Mouse (Mus musculus): ENCODE results near the gene Polr2l. TPM values are rescaled to one million over a fixed set of nuclear protein-coding genes. Genes with fewer than 3 reads are reported as not detected.

The Polr2l gene
- polyA plus RNA-seq, 1 experiment: not detected

DNA sequence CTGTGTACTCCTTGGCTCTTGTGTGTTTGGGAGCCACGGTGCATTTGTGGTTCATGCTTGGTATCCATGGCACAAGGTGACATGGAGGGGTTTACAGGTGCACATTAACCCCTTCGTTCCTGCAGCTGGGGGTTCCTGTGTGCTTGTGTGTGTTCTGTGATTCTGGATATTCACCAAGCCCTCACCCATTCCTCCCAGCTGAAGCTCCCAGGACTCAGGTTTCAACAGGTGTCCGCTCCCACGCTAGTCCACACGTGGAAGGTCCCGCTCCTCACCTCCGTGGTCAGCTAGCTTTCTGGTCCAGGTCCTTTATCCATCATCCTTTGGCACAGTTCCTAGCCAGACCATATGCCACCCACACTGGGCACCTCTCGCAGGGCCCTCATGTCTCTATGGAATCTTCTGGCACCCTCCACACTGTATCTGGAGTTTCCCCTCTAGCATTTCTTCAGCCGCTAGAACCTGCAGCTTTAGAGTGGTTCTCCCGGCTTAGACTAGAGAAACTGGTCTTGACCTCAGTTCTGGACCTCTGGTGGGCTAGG, 8.3 kb downstream of the Polr2l start:
- H3K27ac ChIP-seq (ENCODE audit: insufficient read depth, low read depth, low read length): no peak overlapping the region

DNA sequence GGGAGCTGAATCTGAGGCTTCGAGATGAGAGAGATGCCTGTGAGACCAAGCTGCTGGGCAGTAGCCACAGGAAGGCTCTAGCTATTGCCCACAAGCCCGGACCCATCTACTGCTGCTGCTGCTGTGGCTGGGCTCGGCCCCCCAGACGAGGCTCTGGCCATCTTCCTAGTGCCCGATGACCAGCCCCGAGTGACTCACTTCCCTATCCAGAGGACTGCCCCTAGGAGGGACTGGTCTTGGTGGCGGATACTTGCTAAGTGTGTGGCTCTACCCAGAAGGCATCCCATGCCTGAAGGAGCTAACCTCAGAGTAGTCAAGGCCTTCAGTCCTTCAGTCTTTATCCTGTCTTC, 8.9 kb downstream of the Polr2l start:
- WGBS: 80% methylated on average over 7 of the region's 7 CpGs
- Histone ChIP-seq H3K27ac (ENCODE audit: insufficient read depth, low read depth, low read length) (no peak overlapping the region), H3K4me3 (ENCODE audit: insufficient read depth, low read depth, low read length) (no peak overlapping the region), H3K4me1 (ENCODE audit: control insufficient read depth, insufficient read depth, low read length) (peaks cover 39% of the 10 kb centered on the region)
- no peak for TF ChIP-seq CTCF (IDR thresholded peaks at IDR 0.05; ENCODE audit: insufficient read depth, low read depth, low read length)
- no peak for TF ChIP-seq POLR2A (IDR thresholded peaks at IDR 0.05; ENCODE audit: insufficient read depth, low read depth, low read length)

More for the DNA sequence above, 8.3 kb downstream of the Polr2l start:
- 69% methylated on average over 10 of the region's 10 CpGs for WGBS
- Histone ChIP-seq H3K4me3 (ENCODE audit: insufficient read depth, low read depth, low read length) (peak overlapping the region; percentile 64; the same call in 1 of the 2 replicates), H3K4me1 (ENCODE audit: control insufficient read depth, insufficient read depth, low read length) (peaks cover 36% of the 10 kb centered on the region)
- TF ChIP-seq CTCF (IDR thresholded peaks at IDR 0.05; ENCODE audit: insufficient read depth, low read depth, low read length) (no peak), POLR2A (IDR thresholded peaks at IDR 0.05; ENCODE audit: insufficient read depth, low read depth, low read length) (no peak)

- Histone ChIP-seq H3K4me3 (ENCODE audit: insufficient read depth, low read depth, low read length) (no peak overlapping the region), H3K4me1 (ENCODE audit: control insufficient read depth, insufficient read depth, low read length) (peaks cover 39% of the 10 kb centered on the region), H3K27ac (ENCODE audit: insufficient read depth, low read depth, low read length) (no peak overlapping the region)
- TF ChIP-seq CTCF (IDR thresholded peaks at IDR 0.05; ENCODE audit: insufficient read depth, low read depth, low read length): no peak
- WGBS: 53% methylated on average over 10 of the region's 10 CpGs
Observed at GRCm38 (mm10) chr7:141465388-141466044, 9.4 kb downstream of the Polr2l start.

- Histone ChIP-seq H3K27ac (ENCODE audit: insufficient read depth, low read depth, low read length) (no peak overlapping the region), H3K4me1 (ENCODE audit: control insufficient read depth, insufficient read depth, low read length) (peaks cover 34% of the 10 kb centered on the region), H3K4me3 (ENCODE audit: insufficient read depth, low read depth, low read length) (no peak overlapping the region)
- TF ChIP-seq CTCF (IDR thresholded peaks at IDR 0.05; ENCODE audit: insufficient read depth, low read depth, low read length): no peak
- TF ChIP-seq POLR2A (IDR thresholded peaks at IDR 0.05; ENCODE audit: insufficient read depth, low read depth, low read length): no peak
- WGBS: 24% methylated on average over 38 of the region's 38 CpGs
Observed at GRCm38 (mm10) chr7:141464603-141465201, 10.2 kb downstream of the Polr2l start.

DNA sequence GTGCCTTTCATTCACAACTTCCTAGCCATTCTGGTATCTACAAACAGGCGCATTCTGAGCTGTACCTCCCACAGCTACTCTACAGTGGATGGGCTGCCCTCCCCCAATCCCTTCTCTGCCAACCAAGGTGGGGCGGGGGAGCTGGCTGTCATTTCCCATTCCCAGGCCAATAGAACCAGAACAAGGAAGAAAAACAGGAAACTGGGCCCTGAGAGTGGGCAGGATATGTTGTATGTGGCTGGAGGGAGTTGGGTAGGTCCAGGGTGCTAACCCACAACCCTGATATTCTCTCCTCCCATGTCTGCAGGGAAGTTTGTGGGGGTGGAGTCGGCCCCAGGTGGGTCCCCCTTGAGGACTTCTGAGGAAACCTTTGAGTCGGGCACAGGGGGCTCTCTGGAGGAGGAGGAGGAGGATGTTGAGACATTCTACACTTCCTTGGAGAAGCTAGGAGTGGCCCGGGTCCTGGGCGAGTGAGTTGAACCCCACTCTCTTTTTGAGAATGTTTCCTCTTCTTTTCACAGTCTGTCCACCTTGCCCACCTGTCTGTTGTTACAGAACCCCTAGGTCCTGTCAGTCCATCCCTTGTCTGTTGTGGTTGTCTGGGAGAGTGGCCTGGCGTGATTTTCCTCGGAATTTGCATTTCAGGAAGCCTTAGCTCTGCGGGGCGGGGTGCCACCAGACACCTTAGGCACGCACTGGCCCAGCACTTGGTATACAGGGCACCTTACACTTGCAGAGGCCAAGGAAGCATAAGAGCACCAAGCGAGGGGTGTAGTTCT, 10.9 kb downstream of the Polr2l start:
- WGBS: 56% methylated on average over 12 of the region's 12 CpGs
- TF ChIP-seq CTCF (IDR thresholded peaks at IDR 0.05; ENCODE audit: insufficient read depth, low read depth, low read length) (no peak), POLR2A (IDR thresholded peaks at IDR 0.05; ENCODE audit: insufficient read depth, low read depth, low read length) (no peak)
- H3K4me1 ChIP-seq (ENCODE audit: control insufficient read depth, insufficient read depth, low read length): peaks cover 27% of the 10 kb centered on the region
- no peak overlapping the region for H3K4me3 ChIP-seq (ENCODE audit: insufficient read depth, low read depth, low read length)
- H3K27ac ChIP-seq (ENCODE audit: insufficient read depth, low read depth, low read length): no peak overlapping the region

- TF ChIP-seq POLR2A (IDR thresholded peaks at IDR 0.05; ENCODE audit: insufficient read depth, low read depth, low read length): no peak
- no peak for TF ChIP-seq CTCF (IDR thresholded peaks at IDR 0.05; ENCODE audit: insufficient read depth, low read depth, low read length)
- no peak overlapping the region for H3K27ac ChIP-seq (ENCODE audit: insufficient read depth, low read depth, low read length)
- WGBS: 30% methylated on average over 5 of the region's 5 CpGs
- H3K4me3 ChIP-seq (ENCODE audit: insufficient read depth, low read depth, low read length): no peak overlapping the region
- H3K4me1 ChIP-seq (ENCODE audit: control insufficient read depth, insufficient read depth, low read length): peaks cover 11% of the 10 kb centered on the region
Observed at GRCm38 (mm10) chr7:141462333-141462821, 12.6 kb downstream of the Polr2l start.

- WGBS: 5% methylated on average over 59 of the region's 59 CpGs
- Histone ChIP-seq H3K4me3 (ENCODE audit: insufficient read depth, low read depth, low read length) (peak overlapping the region; percentile 33), H3K4me1 (ENCODE audit: control insufficient read depth, insufficient read depth, low read length) (peaks cover 9% of the 10 kb centered on the region), H3K27ac (ENCODE audit: insufficient read depth, low read depth, low read length) (no peak overlapping the region)
- TF ChIP-seq CTCF (IDR thresholded peaks at IDR 0.05; ENCODE audit: insufficient read depth, low read depth, low read length) (no peak), POLR2A (IDR thresholded peaks at IDR 0.05; ENCODE audit: insufficient read depth, low read depth, low read length) (no peak)
Observed at GRCm38 (mm10) chr7:141461521-141462332, 13.2 kb downstream of the Polr2l start.

GRCm38 (mm10) chr7:141460391-141461113, 14.4 kb downstream of the Polr2l start, which contains the start of gene Cracr2b:
Gene Cracr2b, plus strand, starts transcription at chr7:141461094.
- no peak for TF ChIP-seq CTCF (IDR thresholded peaks at IDR 0.05; ENCODE audit: insufficient read depth, low read depth, low read length)
- no peak for TF ChIP-seq POLR2A (IDR thresholded peaks at IDR 0.05; ENCODE audit: insufficient read depth, low read depth, low read length)
- Histone ChIP-seq H3K4me1 (ENCODE audit: control insufficient read depth, insufficient read depth, low read length) (peaks cover 17% of the 10 kb centered on the region), H3K27ac (ENCODE audit: insufficient read depth, low read depth, low read length) (no peak within 1 kb of the TSS), H3K4me3 (ENCODE audit: insufficient read depth, low read depth, low read length) (peak within 1 kb of the TSS; percentile 33)
- WGBS: 78% methylated on average over 15 of the region's 15 CpGs

All from olfactory bulb, adult 2 months (tissue).